Mouse (Mus musculus): ENCODE results near the gene Aar2. TPM values are rescaled to one million over a fixed set of nuclear protein-coding genes. Genes with fewer than 3 reads are reported as not detected.

Aar2 gene
- total and polyA plus RNA-seq, 3 experiments, result 18.4 to 26.1 (median 23.8) TPM

GRCm38 (mm10) chr2:156515102-156515501 is 32.3 kb upstream of the Aar2 start:
- Histone ChIP-seq H3K9me3 (replicated peaks; ENCODE audit: low read length) (no peaks in the 10 kb centered on the region), H3K4me3 (replicated peaks in 1 of 3; ENCODE audit: low read depth in 2 of 3, low read length in 2 of 3, poor library complexity in 1 of 3) (no peak overlapping the region), H3K4me1 (ENCODE audit: control insufficient read depth in 1 of 2, insufficient read depth in 2 of 2) (no peaks in the 10 kb centered on the region), H3K4me2 (ENCODE audit: insufficient read depth, low read depth, poor library complexity, severe bottlenecking) (no peak overlapping the region), H3K27ac (ENCODE audit: insufficient read depth, low read depth) (no peak overlapping the region), H3K79me2 (replicated peaks; ENCODE audit: control insufficient read depth, extremely low read depth, insufficient read depth, poor library complexity, severe bottlenecking) (no peaks in the 10 kb centered on the region), H3K36me3 (replicated peaks in 1 of 2; ENCODE audit: control insufficient read depth in 1 of 2, insufficient read depth in 1 of 2, low read length in 1 of 2) (no peaks in the 10 kb centered on the region), H3K27me3 (replicated peaks) (peaks cover 82% of the 10 kb centered on the region), H3K9ac (ENCODE audit: insufficient read depth, low read depth) (no peak overlapping the region)
- TF ChIP-seq CHD2 (IDR thresholded peaks at IDR 0.05; ENCODE audit: low read length), result no peak
- TF ChIP-seq JUND (conservative IDR thresholded peaks at IDR 0.05; ENCODE audit: low read depth, low read length), result no peak
- no peak for TF ChIP-seq IRF4 (IDR thresholded peaks at IDR 0.05; ENCODE audit: low read depth, low read length)
- TF ChIP-seq CHD1 (IDR thresholded peaks at IDR 0.05; ENCODE audit: low read depth, low read length), result no peak
- TF ChIP-seq SIN3A (IDR thresholded peaks at IDR 0.05; ENCODE audit: low read length), result no peak
- no peak for TF ChIP-seq POLR2A (IDR thresholded peaks at IDR 0.05; ENCODE audit: low read depth, low read length)
- TF ChIP-seq ELF1 (IDR thresholded peaks at IDR 0.05; ENCODE audit: low read depth, low read length), result no peak
- TF ChIP-seq MXI1 (IDR thresholded peaks at IDR 0.05; ENCODE audit: low read depth, low read length), result no peak
- TF ChIP-seq MAFK (IDR thresholded peaks at IDR 0.05; ENCODE audit: insufficient replicate concordance, low read length), result no peak
- TF ChIP-seq GABPA (IDR thresholded peaks at IDR 0.05; ENCODE audit: insufficient replicate concordance, low read depth, low read length), result no peak
- TF ChIP-seq ETS1 (conservative IDR thresholded peaks at IDR 0.05; ENCODE audit: low read depth, low read length), result no peak
- no peak for TF ChIP-seq PAX5 (IDR thresholded peaks at IDR 0.05; ENCODE audit: low read length)
- no peak for TF ChIP-seq UBTF (IDR thresholded peaks at IDR 0.05; ENCODE audit: low read depth, low read length)
- dilution Hi-C loops (cut with MboI; ENCODE audit: extremely low pct_ligation_motif_present, extremely low pct_unique_long_range_greater_than_20kb, low sequenced_read_pairs) (no loop called here), in situ Hi-C loops (cut with MboI; ENCODE audit: low pct_ligation_motif_present, low pct_unique_long_range_greater_than_20kb, low sequenced_read_pairs) (no loop called here)
- no peak for DNase-seq (ENCODE audit: extremely low read depth)

DNA sequence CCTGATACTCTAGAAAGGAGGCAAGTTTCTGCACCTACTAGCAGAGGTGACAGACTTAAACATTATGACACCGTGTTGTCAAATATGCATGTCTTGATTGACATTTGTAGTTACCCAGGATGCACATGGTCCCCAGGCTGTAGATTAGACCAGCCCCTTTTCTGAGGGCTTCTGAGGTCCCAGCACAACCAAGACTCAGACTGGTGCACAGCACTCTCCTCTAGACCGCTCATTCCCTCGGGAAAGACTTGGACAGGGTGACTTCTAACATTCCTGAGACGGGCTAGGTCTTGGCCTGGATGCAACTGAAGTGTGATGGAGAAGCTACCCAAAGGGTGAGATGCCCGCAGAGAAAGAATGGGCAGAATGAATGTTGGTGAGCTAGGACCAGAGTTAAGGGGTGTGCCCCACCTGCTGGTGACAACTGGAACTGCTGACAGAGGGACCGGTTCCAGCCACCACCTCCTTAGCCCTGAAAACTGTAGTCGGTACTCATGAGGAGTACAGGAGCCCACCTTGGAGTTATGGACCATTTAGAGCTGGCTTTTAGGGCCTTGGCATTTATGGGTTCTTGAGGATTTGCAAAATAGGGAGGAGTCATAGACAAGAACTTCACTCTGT is 31.7 kb upstream of the Aar2 start:
- dilution Hi-C loops (cut with MboI; ENCODE audit: extremely low pct_ligation_motif_present, extremely low pct_unique_long_range_greater_than_20kb, low sequenced_read_pairs) (no loop called here), in situ Hi-C loops (cut with MboI; ENCODE audit: low pct_ligation_motif_present, low pct_unique_long_range_greater_than_20kb, low sequenced_read_pairs) (no loop called here)
- TF ChIP-seq ETS1 (conservative IDR thresholded peaks at IDR 0.05; ENCODE audit: low read depth, low read length) (no peak), BHLHE40 (IDR thresholded peaks at IDR 0.05; ENCODE audit: low read depth, low read length) (no peak), ZNF384 (IDR thresholded peaks at IDR 0.05; ENCODE audit: low read depth, low read length) (no peak), CHD1 (IDR thresholded peaks at IDR 0.05; ENCODE audit: low read depth, low read length) (no peak), POLR2A (IDR thresholded peaks at IDR 0.05; ENCODE audit: low read depth, low read length) (no peak), MYC (IDR thresholded peaks at IDR 0.05; ENCODE audit: low read depth, low read length) (no peak), EP300 (IDR thresholded peaks at IDR 0.05; ENCODE audit: low read length) (no peak), MAFK (IDR thresholded peaks at IDR 0.05; ENCODE audit: insufficient replicate concordance, low read length) (no peak), ZC3H11A (IDR thresholded peaks at IDR 0.05; ENCODE audit: low read depth, low read length) (peak; percentile 7; the same call in 1 of the 2 replicates), KAT2A (IDR thresholded peaks at IDR 0.05; ENCODE audit: insufficient replicate concordance, low read length) (no peak), SMC3 (IDR thresholded peaks at IDR 0.05; ENCODE audit: low read depth, low read length) (peak; percentile 70), NRF1 (IDR thresholded peaks at IDR 0.05; ENCODE audit: low read depth, low read length) (no peak), NELFE (IDR thresholded peaks at IDR 0.05; ENCODE audit: low read depth, low read length) (0 out of 2 replicates have a peak, but pooled peaks have one; percentile 28), TBP (conservative IDR thresholded peaks at IDR 0.05; ENCODE audit: low read depth, low read length) (no peak), GABPA (IDR thresholded peaks at IDR 0.05; ENCODE audit: insufficient replicate concordance, low read depth, low read length) (no peak), E2F4 (IDR thresholded peaks at IDR 0.05; ENCODE audit: insufficient replicate concordance, low read depth, low read length) (no peak), CTCF (conservative IDR thresholded peaks at IDR 0.05 in 1 of 2, IDR thresholded peaks at IDR 0.05 in 1 of 2; ENCODE audit: low read depth in 2 of 2, low read length in 2 of 2) (peak; percentile 81 to 95), MAX (IDR thresholded peaks at IDR 0.05; ENCODE audit: low read length) (no peak), JUN (IDR thresholded peaks at IDR 0.05; ENCODE audit: insufficient read depth, low read depth, low read length) (no peak), RAD21 (IDR thresholded peaks at IDR 0.05; ENCODE audit: low read depth, low read length) (peak; percentile 74), MEF2A (IDR thresholded peaks at IDR 0.05; ENCODE audit: borderline replicate concordance, low read depth, low read length) (no peak), USF2 (conservative IDR thresholded peaks at IDR 0.05; ENCODE audit: low read depth, low read length) (no peak)
- no peak overlapping the region for H3K9ac ChIP-seq (ENCODE audit: insufficient read depth, low read depth)
- H3K36me3 ChIP-seq (replicated peaks in 1 of 2; ENCODE audit: control insufficient read depth in 1 of 2, insufficient read depth in 1 of 2, low read length in 1 of 2), result no peaks in the 10 kb centered on the region
- peaks cover 82% of the 10 kb centered on the region for H3K27me3 ChIP-seq (replicated peaks)
- no peak overlapping the region for H3K27ac ChIP-seq (ENCODE audit: insufficient read depth, low read depth)
- H3K9me3 ChIP-seq (replicated peaks; ENCODE audit: low read length), result no peaks in the 10 kb centered on the region
- H3K4me3 ChIP-seq (replicated peaks in 1 of 3; ENCODE audit: low read depth in 2 of 3, low read length in 2 of 3, poor library complexity in 1 of 3), result no peak overlapping the region
- H3K4me1 ChIP-seq (ENCODE audit: control insufficient read depth in 1 of 2, insufficient read depth in 2 of 2), result no peaks in the 10 kb centered on the region
- peak; percentile 49 for DNase-seq (ENCODE audit: extremely low read depth)
- H3K4me2 ChIP-seq (ENCODE audit: insufficient read depth, low read depth, poor library complexity, severe bottlenecking), result no peak overlapping the region
- H3K79me2 ChIP-seq (replicated peaks; ENCODE audit: control insufficient read depth, extremely low read depth, insufficient read depth, poor library complexity, severe bottlenecking), result no peaks in the 10 kb centered on the region
